Mouse (Mus musculus): ENCODE results near the gene Rprd1b.

DNA sequence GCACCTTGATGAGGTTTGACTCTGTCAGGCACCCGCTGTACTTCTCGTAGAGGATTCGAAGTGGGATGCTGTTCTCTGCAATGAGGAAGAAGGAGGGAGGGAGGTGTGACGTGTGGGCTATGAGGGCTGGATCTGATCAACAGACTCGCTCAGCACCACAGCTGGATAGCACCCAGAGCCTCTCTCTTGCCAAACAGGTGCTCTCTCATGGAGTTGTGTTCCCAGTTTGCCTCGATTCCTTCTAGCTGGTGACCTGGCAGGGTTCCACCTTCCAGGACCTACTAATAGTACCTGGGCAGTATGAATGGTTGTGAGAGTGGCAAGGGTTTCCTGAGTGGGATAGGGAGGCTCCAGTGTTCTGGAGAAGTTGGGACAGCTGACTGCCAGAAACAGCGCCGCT, 91.9 kb downstream of the Rprd1b start:
- TF ChIP-seq POLR2A (IDR thresholded peaks at IDR 0.05; ENCODE audit: low read depth, low read length): no peak
- TF ChIP-seq CTCF (IDR thresholded peaks at IDR 0.05; ENCODE audit: extremely low read depth, insufficient read length, insufficient replicate concordance, low read depth, low read length): no peak

Measured in small intestine, adult 2 months (tissue).